Mouse (Mus musculus) heart, adult 2 months (tissue): ENCODE measurements around the gene Adcy9. TPM values are rescaled to one million over a fixed set of nuclear protein-coding genes. Genes with fewer than 3 reads are reported as not detected.

ENCODE experiments used
- DNase-seq, 2 experiments: peaks; one replicate each; pipeline ENCODE4 v3.0.0; 2021
- H3K27ac ChIP-seq: fragments of 200-600 bp; 2 replicates; pipeline ENCODE4 v1.8.1; 2022
- H3K27me3 ChIP-seq: fragments of 200-500 bp; 2 replicates; pipeline ENCODE4 v1.6.1; 2012; ENCODE audit warnings: mild to moderate bottlenecking, low read length, inconsistent platforms, mixed read lengths; ENCODE audit not compliant: control insufficient read depth, insufficient read depth
- H3K36me3 ChIP-seq: fragments of 200-500 bp; 2 replicates; pipeline ENCODE4 v1.6.1; 2012; ENCODE audit warnings: low read length, inconsistent platforms; ENCODE audit not compliant: control insufficient read depth, insufficient read depth
- H3K4me1 ChIP-seq: fragments of 200-500 bp; 2 replicates; pipeline ENCODE4 v1.6.1; 2011; ENCODE audit warnings: low read length; ENCODE audit not compliant: control insufficient read depth, insufficient read depth
- H3K4me3 ChIP-seq: fragments of 200-600 bp; 2 replicates; pipeline ENCODE4 v1.8.1; 2022
- H3K79me2 ChIP-seq: fragments of 200-500 bp; replicated peaks from 2 replicates; pipeline ENCODE4 v1.6.1; 2012; ENCODE audit warnings: mild to moderate bottlenecking, inconsistent platforms, low read length, moderate library complexity, mixed read lengths; ENCODE audit not compliant: control insufficient read depth, insufficient read depth
- H3K9ac ChIP-seq: fragments of 200-500 bp; 2 replicates; pipeline ENCODE4 v1.6.1; 2012; ENCODE audit warnings: low read depth, mild to moderate bottlenecking, control low read depth, inconsistent platforms, low read length, mixed read lengths
- CTCF ChIP-seq: fragments of 200-600 bp; IDR thresholded peaks from 2 replicates; pipeline ENCODE4 v1.8.1; 2022; ENCODE audit warnings: antibody characterized with exemption, mild to moderate bottlenecking, moderate library complexity
- EP300 ChIP-seq: fragments of 200-500 bp; IDR thresholded peaks from 2 replicates; pipeline ENCODE4 v1.6.1; 2011; ENCODE audit warnings: low read depth, low read length, control low read depth; ENCODE audit not compliant: insufficient read depth
- POLR2A ChIP-seq: fragments of 200-500 bp; IDR thresholded peaks from 2 replicates; pipeline ENCODE4 v1.6.1; 2011; ENCODE audit warnings: mild to moderate bottlenecking, low read depth, low read length, control low read depth; ENCODE audit not compliant: insufficient read depth
- WGBS: fragments of 180-500 bp; shearing (Covaris S2); methylation state at CpG from one replicate; pipeline ENCODE4 v1.1.7; 2018; 5-methylcytosine and 5-hydroxymethylcytosine counted together
- intact Hi-C: fragments of 180-260 bp; cut with DNase I; formaldehyde crosslinking; loops from one replicate; pipeline ENCODE4 v1.15.1; 2025
- polyA plus RNA-seq: library from polyadenylated mRNA; depleted of rRNA; stranded (reverse); fragments of >200 nt; gene quantifications from 2 replicates; pipeline ENCODE4 v1.2.3, GENCODE M21; 2012
- total RNA-seq, 2 experiments: library from RNA; stranded (reverse); gene quantifications; 2 replicates each; pipeline ENCODE4 v1.2.3; 2021

Gene Adcy9
- total and polyA plus RNA-seq, 3 experiments: 11.1 to 26.3 (median 22.6) TPM

DNA sequence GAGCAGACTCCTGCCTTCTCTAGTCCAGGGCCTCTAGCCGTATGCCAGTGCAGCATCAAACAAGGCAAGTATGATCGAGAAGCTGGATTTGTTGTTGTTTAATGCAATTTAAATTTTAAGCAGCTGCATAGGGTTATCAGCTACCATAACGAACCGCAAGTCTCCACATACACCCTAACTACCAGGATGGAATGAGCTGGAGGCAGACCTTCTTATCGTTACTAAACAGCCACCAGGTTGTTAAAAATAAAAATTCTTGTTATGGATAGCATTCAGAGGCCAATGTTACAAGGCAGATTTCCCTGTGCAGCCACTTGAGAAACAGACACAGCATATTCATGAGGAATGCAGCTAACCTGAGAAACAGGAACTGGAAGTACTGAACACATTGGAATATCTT is 86.5 kb downstream of the Adcy9 start:
- peaks cover 3% of the 10 kb centered on the region for H3K4me1 ChIP-seq
- no peak overlapping the region for H3K4me3 ChIP-seq
- no peaks in the 10 kb centered on the region for H3K36me3 ChIP-seq
- no peaks in the 10 kb centered on the region for H3K79me2 ChIP-seq
- H3K27me3 ChIP-seq: no peaks in the 10 kb centered on the region
- intact Hi-C loops: no loop called here
- WGBS: 60% methylated on average over 5 of the region's 5 CpGs
- no peak for DNase-seq
- H3K9ac ChIP-seq: no peak overlapping the region
- TF ChIP-seq CTCF (no peak), EP300 (no peak), POLR2A (no peak)
- peak overlapping the region; percentile 36 for H3K27ac ChIP-seq

DNA sequence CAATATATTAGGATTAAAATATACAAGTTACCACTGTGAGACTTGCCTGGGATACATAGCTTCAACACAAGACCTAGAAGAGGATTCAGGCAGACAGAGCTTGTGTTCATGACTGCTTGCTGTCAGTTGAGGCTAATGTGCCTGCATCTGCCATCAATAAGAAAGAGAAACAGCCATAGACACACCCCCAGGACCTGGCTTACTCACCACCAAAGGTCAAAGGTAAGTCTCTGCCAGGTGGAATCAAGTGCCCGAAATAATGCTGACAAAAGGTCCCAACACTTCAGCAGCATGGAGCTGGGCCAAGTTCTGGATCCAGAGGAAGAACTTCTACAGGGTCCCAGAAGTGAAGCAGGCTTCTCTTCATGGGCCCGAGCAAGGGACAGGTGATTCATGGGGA is 86.9 kb downstream of the Adcy9 start:
- Histone ChIP-seq H3K27ac (peak overlapping the region; percentile 36), H3K36me3 (no peaks in the 10 kb centered on the region), H3K27me3 (no peaks in the 10 kb centered on the region), H3K79me2 (no peaks in the 10 kb centered on the region), H3K4me1 (peaks cover 3% of the 10 kb centered on the region), H3K4me3 (no peak overlapping the region), H3K9ac (no peak overlapping the region)
- WGBS: 67% methylated on average over 2 of the region's 2 CpGs
- no peak for TF ChIP-seq EP300
- DNase-seq: no peak
- intact Hi-C loops: no loop called here

DNA sequence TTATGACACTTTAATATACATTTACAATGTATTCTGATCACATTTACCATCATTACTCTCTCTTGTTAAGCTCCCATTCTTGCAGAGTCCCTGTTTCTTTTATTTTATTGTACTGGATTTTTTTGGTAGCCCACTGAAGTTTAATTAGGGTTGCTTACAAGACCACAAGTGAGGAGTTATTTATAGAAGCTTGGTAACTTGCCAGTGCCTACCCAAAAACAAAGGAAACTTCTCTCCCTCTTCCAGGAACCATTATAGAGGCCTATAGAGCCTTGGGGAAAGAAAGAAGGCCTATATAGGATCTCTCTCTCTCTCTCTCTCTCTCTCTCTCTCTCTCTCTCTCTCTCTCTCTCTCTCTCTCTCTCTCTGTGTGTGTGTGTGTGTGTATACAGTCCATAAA is 93.2 kb downstream of the Adcy9 start:
- TF ChIP-seq CTCF (no peak), POLR2A (no peak), EP300 (no peak)
- intact Hi-C loops: no loop called here
- no peaks in the 10 kb centered on the region for H3K27me3 ChIP-seq

GRCm38 (mm10) chr16:4325801-4326200 is 94.5 kb downstream of the Adcy9 start:
- Histone ChIP-seq H3K36me3 (no peaks in the 10 kb centered on the region; the same call in 1 of the 2 replicates), H3K79me2 (0 out of 2 replicates have a peak, but pooled peaks cover 1% of the 10 kb centered on the region), H3K27ac (no peak overlapping the region), H3K9ac (no peak overlapping the region), H3K27me3 (no peaks in the 10 kb centered on the region), H3K4me1 (no peaks in the 10 kb centered on the region; the same call in 1 of the 2 replicates), H3K4me3 (no peak overlapping the region)
- 69% methylated on average over 2 of the region's 2 CpGs for WGBS
- TF ChIP-seq POLR2A (no peak), EP300 (no peak), CTCF (no peak)
- intact Hi-C loops: no loop called here
- no peak for DNase-seq

More for the DNA sequence above, 93.2 kb downstream of the Adcy9 start:
- Histone ChIP-seq H3K9ac (no peak overlapping the region), H3K27ac (no peak overlapping the region), H3K4me3 (no peak overlapping the region), H3K4me1 (no peaks in the 10 kb centered on the region; the same call in 1 of the 2 replicates), H3K79me2 (0 out of 2 replicates have a peak, but pooled peaks cover 1% of the 10 kb centered on the region), H3K36me3 (no peaks in the 10 kb centered on the region; the same call in 1 of the 2 replicates)
- DNase-seq: no peak

DNA sequence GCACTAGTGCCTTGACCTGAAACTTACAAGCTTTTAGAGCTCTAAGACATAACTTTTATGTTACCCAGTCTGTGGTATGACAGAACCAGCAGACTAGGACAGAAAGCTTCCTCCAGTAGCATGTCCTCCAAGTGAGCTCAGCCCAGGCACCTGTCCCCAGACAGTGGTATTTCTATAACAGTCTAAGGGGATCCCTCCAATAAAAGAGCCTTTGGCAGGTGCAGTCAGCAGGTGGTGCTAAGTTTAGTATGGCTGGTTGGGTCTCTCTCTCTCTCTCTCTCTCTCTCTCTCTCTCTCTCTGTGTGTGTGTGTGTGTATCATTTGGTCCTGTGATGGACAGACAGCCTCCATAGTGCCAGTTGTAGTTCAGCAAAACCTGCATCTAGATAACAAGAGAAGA is 95.3 kb downstream of the Adcy9 start:
- Histone ChIP-seq H3K27me3 (no peaks in the 10 kb centered on the region), H3K36me3 (no peaks in the 10 kb centered on the region; the same call in 1 of the 2 replicates), H3K27ac (no peak overlapping the region), H3K79me2 (0 out of 2 replicates have a peak, but pooled peaks cover 1% of the 10 kb centered on the region), H3K4me3 (no peak overlapping the region), H3K9ac (no peak overlapping the region), H3K4me1 (no peaks in the 10 kb centered on the region; the same call in 1 of the 2 replicates)
- intact Hi-C loops: no loop called here
- TF ChIP-seq EP300 (no peak), POLR2A (no peak), CTCF (no peak)
- no peak for DNase-seq

GRCm38 (mm10) chr16:4320856-4321255 is 99.4 kb downstream of the Adcy9 start:
- 75% methylated on average over 3 of the region's 3 CpGs for WGBS
- intact Hi-C loops: no loop called here

More at GRCm38 (mm10) chr16:4320856-4321255, 99.4 kb downstream of the Adcy9 start:
- no peak overlapping the region for H3K27ac ChIP-seq
- DNase-seq: no peak
- H3K9ac ChIP-seq: no peak overlapping the region
- H3K36me3 ChIP-seq: no peaks in the 10 kb centered on the region; the same call in 1 of the 2 replicates
- TF ChIP-seq POLR2A: no peak
- TF ChIP-seq CTCF: no peak
- no peak for TF ChIP-seq EP300
- H3K4me3 ChIP-seq: no peak overlapping the region
- no peaks in the 10 kb centered on the region for H3K27me3 ChIP-seq
- no peaks in the 10 kb centered on the region for H3K79me2 ChIP-seq
- peaks cover 3% of the 10 kb centered on the region; the same call in 1 of the 2 replicates for H3K4me1 ChIP-seq
